Mouse (Mus musculus) right cerebral cortex, postnatal 4 days (tissue): ENCODE data around the gene Fam117b.

Source experiments
- DNase-seq: peaks from one replicate; pipeline ENCODE4 v3.0.0-alpha.2; 2022

Fam117b gene

GRCm38 (mm10) chr1:59913869-59914225 is 1.0 kb downstream of the Fam117b start:
- no peak for DNase-seq

- no peak for DNase-seq
Observed at GRCm38 (mm10) chr1:59914799-59915198, 2.0 kb downstream of the Fam117b start.

DNA sequence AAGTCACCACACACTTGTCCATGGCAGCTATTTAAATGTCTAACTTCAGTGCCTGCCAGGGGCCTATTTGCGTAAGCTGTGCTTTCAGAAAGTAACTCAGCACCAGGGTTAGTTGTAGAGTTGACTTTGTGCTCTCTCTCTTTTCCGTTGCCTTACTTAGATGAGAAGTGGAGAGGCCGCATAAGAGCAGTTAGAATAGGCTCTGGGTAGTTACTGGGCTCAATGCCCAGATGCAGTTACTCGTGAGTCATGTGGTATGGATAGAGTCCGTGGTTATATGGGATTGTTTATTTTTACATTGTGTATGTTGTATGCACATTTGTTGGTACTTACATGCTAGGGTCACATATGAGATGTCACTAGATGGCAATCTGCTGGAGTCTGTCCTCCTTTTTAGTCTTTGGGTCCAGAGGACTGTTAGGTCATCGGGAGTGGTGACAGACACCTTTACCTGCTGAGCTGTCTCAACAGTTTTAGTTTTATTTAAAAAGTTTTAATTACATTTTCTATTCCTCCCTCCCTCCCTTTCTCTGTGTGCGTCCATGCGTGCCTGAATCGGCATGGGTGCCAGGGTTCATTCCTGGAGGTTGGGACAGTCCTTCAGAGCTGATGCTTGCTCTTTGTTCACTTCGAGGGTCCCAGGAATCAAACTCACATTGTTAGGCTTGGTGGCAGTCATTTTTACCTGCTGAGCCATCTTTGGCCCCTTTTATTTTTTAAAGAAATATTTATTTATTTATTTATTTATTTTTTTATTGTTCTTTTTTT is 3.2 kb downstream of the Fam117b start:
- DNase-seq, result no peak

GRCm38 (mm10) chr1:59917401-59917800 is 4.6 kb downstream of the Fam117b start:
- DNase-seq, result no peak

DNA sequence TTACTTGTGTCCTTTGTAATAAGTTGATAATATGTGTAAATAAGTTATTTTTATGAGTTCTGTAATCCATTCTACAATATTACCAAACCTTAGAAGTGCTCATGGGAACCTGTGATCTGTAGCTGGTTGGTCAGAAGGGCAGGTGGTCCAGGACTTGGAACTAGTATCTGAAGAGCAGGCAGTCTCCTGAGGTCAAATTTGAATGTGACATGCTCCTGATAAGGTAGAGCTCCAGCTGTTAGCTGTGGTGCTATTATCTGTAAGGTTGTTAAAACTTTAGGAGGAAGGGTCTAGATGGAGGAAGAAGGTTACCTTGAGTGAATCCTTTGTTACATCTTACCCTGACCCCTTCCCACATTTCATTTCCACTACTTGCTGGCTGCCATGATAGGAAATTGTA is 5.3 kb downstream of the Fam117b start:
- no peak for DNase-seq

GRCm38 (mm10) chr1:59923201-59923600 is 10.4 kb downstream of the Fam117b start:
- no peak for DNase-seq

- DNase-seq, result no peak
Observed at GRCm38 (mm10) chr1:59923673-59924072, 10.9 kb downstream of the Fam117b start.

GRCm38 (mm10) chr1:59924411-59924810 is 11.6 kb downstream of the Fam117b start:
- no peak for DNase-seq

GRCm38 (mm10) chr1:59926021-59926672 is 13.3 kb downstream of the Fam117b start:
- no peak for DNase-seq

DNA sequence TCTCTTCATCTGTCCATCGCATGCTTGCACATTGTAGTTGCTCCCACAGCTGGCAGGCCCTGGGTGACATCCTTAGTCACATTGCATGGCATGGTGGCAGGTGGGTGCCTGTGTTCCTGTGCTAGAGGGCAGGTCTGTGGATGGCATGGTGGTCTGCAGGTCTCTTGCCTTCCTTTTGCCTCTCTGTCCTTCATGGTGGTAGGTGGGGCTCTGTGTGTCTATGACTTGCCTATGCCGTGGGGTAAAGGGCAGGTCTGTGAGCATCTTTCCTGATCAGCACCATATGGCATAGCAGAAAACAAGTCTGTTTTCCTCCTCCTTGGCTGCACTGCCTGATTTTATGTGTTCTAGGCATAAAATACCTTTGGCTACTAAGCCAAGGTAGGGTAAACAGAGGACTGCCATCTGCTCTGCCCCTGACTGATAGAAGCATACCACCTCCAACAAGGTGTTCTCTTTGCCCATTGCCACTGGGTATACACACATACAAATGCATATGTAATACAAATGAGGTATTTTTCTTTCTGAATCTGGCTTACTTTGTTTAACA is 14.4 kb downstream of the Fam117b start:
- DNase-seq, result no peak

- no peak for DNase-seq
Observed at GRCm38 (mm10) chr1:59930926-59931325, 18.1 kb downstream of the Fam117b start.

GRCm38 (mm10) chr1:59932991-59933390 is 20.2 kb downstream of the Fam117b start:
- no peak for DNase-seq

GRCm38 (mm10) chr1:59941063-59941462 is 28.3 kb downstream of the Fam117b start:
- no peak for DNase-seq

DNA sequence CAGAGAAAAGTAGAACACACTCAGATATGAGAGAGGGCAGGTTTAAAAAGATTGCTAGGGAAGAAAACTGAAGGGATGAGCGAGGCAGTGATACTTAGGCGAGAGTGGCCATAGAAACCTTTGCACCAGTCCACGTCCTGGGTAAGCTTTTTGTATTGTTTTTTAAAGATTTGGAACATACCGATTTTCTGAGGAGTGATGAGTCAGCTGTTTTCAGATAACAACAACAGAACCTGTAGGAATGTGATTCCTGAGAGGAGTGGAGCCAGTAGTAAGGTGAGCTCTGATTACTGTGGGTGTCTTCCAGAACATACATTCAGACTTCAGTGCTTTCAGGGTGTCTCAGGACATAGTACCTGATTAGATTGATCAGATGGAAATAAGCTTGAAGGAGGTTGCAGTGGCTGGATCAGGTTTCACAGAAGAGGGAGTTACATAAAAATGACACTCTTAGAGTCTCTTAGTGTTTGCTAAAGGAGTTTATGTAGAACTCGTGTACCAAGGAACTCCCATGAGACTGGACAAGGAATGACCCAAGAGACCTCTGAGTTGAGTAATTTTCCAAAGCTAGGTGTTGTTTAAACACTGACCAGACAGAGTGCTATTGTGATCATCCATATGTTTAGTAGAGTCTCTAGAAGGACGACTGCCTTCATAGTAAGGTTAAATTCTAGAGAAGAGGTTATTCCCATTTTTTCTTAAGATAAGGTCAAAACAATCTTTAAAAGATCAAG is 29.4 kb downstream of the Fam117b start:
- DNase-seq, result no peak

- no peak for DNase-seq
Observed at GRCm38 (mm10) chr1:59943825-59944224, 31.0 kb downstream of the Fam117b start.

DNA sequence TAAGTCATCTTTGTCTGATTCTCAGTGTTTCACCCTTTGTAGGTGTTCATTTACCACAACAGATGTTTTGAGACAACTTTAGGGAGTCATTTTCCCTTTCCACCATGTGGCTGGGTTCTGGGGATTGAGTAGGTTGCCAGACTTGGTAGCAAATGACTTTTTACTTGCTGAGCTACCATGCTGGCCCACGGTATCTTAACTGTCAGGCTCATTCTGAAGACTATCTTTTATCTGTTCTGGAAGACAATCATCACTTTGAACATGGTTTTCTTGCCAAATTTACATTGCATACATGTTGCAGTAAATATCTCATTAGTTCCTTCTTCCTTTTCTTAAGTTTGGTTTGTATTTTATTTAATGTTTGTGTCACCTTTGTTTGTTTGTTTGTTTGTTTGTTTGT is 33.2 kb downstream of the Fam117b start:
- no peak for DNase-seq

GRCm38 (mm10) chr1:59947509-59947908 is 34.7 kb downstream of the Fam117b start:
- no peak for DNase-seq

- DNase-seq, result no peak
Observed at GRCm38 (mm10) chr1:59957206-59957605, 44.4 kb downstream of the Fam117b start.

DNA sequence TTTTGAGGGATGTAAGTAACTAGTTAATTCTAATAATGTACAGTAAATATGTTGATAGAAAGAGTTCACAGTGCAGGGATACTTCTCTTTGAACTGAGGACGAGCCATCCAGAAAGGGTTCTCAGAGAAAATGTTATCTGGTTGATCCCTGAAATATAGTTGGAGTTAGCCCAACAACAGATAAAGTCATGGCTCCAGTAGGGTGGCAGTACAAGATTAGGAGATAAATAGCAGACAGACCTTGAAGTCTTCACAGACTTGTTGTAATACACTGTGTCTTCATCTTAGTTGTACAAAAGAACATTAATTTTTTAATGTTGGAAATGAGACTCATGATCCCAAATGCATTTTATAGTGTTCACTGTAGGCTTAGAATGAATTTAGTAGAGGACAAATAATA is 47.1 kb downstream of the Fam117b start:
- no peak for DNase-seq

GRCm38 (mm10) chr1:59966171-59966785 is 53.5 kb downstream of the Fam117b start:
- no peak for DNase-seq

DNA sequence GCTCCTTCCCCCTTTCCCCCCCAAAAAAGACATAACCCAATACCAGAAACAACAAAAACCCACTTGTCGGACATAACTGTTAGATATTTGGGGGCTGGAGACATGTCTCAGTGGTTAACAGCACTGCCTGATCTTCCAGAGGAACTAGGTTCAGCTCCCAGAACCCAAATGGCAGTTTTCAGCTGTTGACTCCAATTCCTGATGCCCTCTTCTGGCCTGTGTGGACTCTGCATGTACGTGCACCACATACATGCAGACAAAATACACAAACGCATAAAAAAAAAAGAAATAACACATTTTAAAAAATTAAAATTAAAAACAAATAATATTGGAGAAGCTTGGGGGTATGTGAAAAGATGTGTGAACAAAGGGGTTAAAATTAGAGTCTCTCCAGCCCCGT is 54.5 kb downstream of the Fam117b start:
- DNase-seq, result peak; percentile 11

- DNase-seq, result no peak
Observed at GRCm38 (mm10) chr1:59986626-59987025, 73.8 kb downstream of the Fam117b start.

DNA sequence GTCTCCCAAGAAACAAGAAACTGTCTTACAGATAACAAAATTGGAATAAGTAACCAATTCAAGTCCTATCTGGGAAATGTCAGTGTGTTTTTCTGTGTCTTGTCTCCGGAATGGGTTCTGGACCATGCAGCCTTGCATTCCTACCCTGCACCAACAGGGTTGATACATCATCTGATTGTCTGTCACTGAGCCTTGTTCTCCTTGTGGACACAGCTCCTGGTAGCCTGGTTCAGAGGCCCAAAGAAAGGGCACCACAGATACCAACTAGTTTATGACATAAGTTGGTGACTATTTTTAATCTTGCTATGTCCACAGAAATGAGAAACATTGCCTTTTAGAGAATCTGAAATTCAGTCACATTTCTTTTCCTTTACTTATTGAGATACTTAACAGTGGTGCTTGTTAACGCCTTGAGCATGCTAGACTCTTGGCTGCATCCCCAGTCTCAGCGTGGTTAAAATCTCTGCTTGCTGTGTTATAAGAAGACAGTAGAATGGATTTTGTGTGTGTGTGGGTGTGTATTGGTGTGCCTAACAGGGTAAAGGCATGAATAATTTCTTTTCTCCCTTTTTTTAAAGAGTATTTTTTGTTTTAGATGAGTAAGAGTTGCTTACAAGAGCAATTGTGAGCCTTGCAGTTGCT is 74.7 kb downstream of the Fam117b start:
- DNase-seq, result peak; percentile 50
